Mouse (Mus musculus) layer of hippocampus, adult 2 months (tissue): ENCODE data around the gene Ncbp1. TPM values are rescaled to one million over a fixed set of nuclear protein-coding genes. Genes with fewer than 3 reads are reported as not detected.

Experiments used
- DNase-seq, 2 experiments: peaks; one replicate each; pipeline ENCODE4 v3.0.0; 2022; ENCODE audit warnings: low spot score in 2 of 2
- H3K27ac ChIP-seq: fragments of 200-600 bp; 2 replicates; pipeline ENCODE4 v1.8.1; 2022
- H3K4me3 ChIP-seq: fragments of 200-600 bp; 2 replicates; pipeline ENCODE4 v1.8.1; 2022; ENCODE audit warnings: mild to moderate bottlenecking
- CTCF ChIP-seq: fragments of 200-600 bp; conservative IDR thresholded peaks from 2 replicates; pipeline ENCODE4 v1.8.1; 2022; ENCODE audit warnings: antibody characterized with exemption, mild to moderate bottlenecking, moderate library complexity
- total RNA-seq, 2 experiments: library from RNA; stranded (reverse); gene quantifications; 2 replicates each; pipeline ENCODE4 v1.2.3; 2021

Ncbp1 gene
- total RNA-seq, 2 experiments from 2014 or later = 57.1 to 57.2 TPM

DNA sequence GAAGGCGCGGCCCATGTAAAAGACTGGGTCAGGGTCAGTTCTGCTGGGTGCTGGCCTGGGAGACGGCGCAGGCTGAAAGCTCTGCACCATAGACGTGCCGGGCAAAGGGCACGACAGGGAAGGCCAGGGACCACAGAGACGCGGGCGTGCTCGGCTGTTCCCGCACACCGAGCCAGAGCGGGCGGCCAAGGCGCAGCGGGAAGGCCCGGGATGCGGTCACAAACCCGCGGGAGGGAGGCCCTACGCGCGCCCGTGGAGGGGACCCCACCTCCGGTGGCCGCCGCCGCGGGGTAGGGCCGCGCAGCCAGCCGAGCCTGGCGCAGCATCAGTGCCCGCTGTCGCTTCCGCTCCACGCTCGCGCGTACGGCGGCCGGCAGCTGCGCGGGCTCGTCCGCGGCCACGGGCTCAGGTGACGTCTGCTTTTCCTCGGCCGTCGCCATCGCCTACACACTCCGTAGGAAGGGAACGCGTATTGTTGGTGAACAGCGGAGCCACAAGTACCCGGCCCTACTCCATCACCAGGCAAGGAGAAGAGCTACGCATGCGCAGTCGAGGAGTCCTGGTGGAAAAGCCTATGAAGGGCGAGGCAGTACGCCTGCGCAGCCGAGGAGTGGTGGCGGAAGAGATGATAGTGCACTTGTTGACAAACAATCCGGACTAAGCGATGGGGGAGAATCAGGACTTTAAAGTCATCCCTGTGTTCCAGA, 57.5 kb downstream of the Ncbp1 start, which contains the start of gene Xpa:
Xpa (minus strand) TSS at position 531 of the 707 bp plus-strand sequence.
- DNase-seq = peak; percentile 95 to 96
- H3K4me3 ChIP-seq = peak within 1 kb of the TSS; percentile 95
- TF ChIP-seq CTCF = peak; percentile 29
- peak within 1 kb of the TSS; percentile 98 for H3K27ac ChIP-seq

DNA sequence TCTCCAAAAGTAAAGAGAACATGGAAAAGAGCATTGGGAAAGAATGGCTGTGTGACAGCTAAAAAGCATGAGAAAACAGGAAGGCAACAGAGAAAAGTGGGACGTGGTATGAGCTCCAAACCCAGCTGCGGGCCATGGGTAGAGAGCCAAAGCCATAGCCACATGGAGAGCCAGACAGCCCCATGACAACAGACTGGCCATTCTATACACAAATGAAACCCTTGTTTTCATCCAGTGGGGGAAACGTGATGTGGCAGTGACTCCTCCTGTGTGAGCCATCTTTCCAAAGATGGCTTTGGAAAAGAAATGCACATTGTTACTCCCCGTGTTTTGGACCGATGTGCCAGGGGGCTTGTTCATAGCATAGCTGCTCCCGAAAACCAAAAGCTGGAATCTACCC, 58.1 kb downstream of the Ncbp1 start:
- peak in 1 of 2 experiments; percentile 33 for DNase-seq
- Histone ChIP-seq H3K27ac (peak overlapping the region; percentile 98), H3K4me3 (peak overlapping the region; percentile 95)
- no peak for TF ChIP-seq CTCF

DNA sequence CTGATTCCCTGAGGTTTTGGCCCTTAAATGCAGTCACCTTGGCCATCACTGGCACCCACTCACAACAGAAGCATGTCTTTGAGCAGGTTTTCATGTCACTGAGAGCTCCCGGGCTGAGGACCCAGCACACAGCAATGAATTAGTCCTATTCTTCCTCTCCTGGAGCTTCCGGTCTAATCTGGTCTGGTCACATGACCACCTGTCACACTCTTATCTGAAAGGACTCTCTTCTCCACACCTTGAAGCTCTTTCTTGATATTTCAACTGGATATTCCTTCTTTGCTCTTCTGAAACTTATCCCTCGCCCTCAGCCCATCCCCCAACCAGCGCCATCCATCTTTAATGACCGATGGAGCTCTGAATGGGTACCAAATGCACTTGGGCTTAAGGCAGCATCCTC, 59.7 kb downstream of the Ncbp1 start:
- no peak for TF ChIP-seq CTCF
- no peak for DNase-seq
- no peak overlapping the region for H3K27ac ChIP-seq

DNA sequence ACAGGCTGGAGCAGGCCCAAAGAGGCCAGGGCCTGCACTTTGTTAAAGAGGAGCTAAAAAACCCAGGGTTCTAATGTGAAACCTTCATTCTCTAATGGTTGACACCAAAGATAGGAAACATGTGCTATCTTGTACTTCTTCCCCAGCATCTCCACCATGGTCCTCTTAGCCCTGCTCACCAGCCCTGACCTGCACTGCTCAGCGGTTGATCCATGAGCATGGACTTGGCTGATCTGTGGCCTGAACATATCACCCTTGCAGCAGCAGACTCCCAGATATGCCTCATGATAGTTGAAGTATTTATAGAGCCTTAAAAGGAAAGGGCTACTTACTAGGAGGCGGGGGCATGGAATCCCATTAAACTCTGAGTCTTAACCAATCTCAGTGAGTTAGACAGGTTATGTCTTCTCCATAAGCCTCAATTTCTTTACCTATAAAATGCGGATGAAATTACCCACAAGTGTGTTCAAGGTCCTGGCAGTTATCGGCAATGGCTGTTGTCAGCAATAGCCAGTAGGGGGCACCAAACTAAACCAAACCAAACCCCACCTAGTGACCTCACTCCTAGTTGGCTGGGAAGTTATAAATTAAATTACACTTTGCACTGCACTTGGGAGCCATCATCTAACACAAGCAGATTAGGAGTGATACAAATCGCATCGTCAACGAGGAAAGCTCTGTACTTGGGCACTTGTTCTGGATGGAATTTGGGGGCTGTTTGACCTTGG, 63.6 kb downstream of the Ncbp1 start:
- Histone ChIP-seq H3K27ac (no peak overlapping the region), H3K4me3 (peak overlapping the region; percentile 48)
- peak; percentile 69 to 79 for DNase-seq
- peak; percentile 96 for TF ChIP-seq CTCF

More for the DNA sequence above, 59.7 kb downstream of the Ncbp1 start:
- no peak overlapping the region for H3K4me3 ChIP-seq

DNA sequence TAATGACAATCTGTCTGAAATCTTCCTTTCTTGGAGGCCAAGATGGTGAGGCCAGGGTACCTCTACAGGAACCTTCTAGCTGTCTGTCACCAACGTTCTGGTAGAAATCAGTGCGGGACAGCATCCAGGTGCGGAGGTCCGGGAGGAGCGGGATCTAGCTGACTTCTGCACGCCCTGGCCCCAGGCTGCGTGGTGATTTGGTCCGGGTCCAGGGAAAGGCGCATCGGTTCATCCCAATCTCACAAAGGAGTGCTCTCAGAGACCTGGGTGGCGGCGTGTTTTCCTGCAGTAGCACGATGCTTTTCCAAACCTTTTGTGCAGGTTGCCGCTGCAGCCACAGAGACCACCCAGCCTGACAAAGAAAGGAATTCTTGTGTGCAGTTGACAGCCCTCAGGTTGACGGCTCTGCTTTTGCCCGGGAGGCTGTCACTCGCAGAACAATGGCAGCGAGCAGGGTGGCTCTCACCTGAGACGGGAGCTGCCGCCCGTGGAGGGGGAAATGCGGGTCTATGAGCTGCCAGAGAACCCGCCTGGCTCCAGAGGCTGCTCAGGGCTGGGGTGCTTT, 64.2 kb downstream of the Ncbp1 start:
- DNase-seq = no peak
- no peak overlapping the region for H3K27ac ChIP-seq
- no peak for TF ChIP-seq CTCF
- H3K4me3 ChIP-seq = peak overlapping the region; percentile 48

DNA sequence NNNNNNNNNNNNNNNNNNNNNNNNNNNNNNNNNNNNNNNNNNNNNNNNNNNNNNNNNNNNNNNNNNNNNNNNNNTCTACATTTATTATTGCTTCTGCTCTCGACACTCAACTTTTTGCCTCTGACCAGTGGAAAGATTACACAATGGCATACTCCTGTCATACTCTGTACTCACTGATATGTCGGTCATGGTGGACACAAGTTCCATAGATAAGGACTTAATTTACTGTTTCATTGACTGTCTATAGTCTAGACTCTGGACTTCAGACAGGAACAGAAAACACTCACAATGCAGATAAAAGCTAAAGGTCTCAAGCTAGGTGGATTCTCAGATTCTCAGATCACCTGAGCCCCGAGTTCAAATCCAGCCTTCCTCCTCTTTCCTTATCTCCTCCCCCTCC, 82.7 kb downstream of the Ncbp1 start:
- Histone ChIP-seq H3K27ac (no peak overlapping the region), H3K4me3 (no peak overlapping the region)
- no peak for TF ChIP-seq CTCF
- no peak for DNase-seq

Other genes with a start within 250 kb of the Ncbp1 start
- gene Ccdc180, start 248.3 kb upstream of the Ncbp1 start, total RNA-seq = under 1 TPM; 0.56 to 0.79 TPM
- 10 to 100 TPM; 26.5 to 29.7 TPM for gene Tdrd7, start 173.3 kb upstream of the Ncbp1 start, total RNA-seq
- gene Tmod1, start 99.7 kb upstream of the Ncbp1 start, total RNA-seq = 10 to 100 TPM; 21.5 to 25.9 TPM
- gene Tstd2, start 81 bp downstream of the Ncbp1 start, total RNA-seq = 10 to 100 TPM; 15.6 to 18.8 TPM
- gene Xpa, start 57.7 kb downstream of the Ncbp1 start, total RNA-seq = 10 to 100 TPM; 15.5 to 19.0 TPM
- not detected for gene Foxe1, start 205.0 kb downstream of the Ncbp1 start, total RNA-seq